Mouse (Mus musculus) intestine, embryonic 14.5 days (tissue): ENCODE measurements around the gene Gm48552. TPM values are rescaled to one million over a fixed set of nuclear protein-coding genes. Genes with fewer than 3 reads are reported as not detected.

Experiments
- ATAC-seq: fragments of 200-750 bp; cut with Nextera tagmentation; replicated peaks from 2 replicates; pipeline ENCODE4 v1.8.0; 2017; ENCODE audit warnings: low read depth, moderate number of reproducible peaks, moderate TSS enrichment, moderate library complexity; ENCODE audit not compliant: low FRiP score, low TSS enrichment
- DNase-seq: peaks from one replicate; pipeline ENCODE4 v3.0.0-alpha.2; 2018; ENCODE audit warnings: low spot score
- H3K27ac ChIP-seq: fragments of 300-500 bp; sonication (generic); 2 replicates; pipeline ENCODE4 v1.5.1; 2014; ENCODE audit warnings: low read depth, mild to moderate bottlenecking, control low read depth
- H3K27me3 ChIP-seq: fragments of 300-500 bp; sonication (generic); replicated peaks from 2 replicates; pipeline ENCODE4 v1.6.1; 2014; ENCODE audit warnings: low read length, control low read depth; ENCODE audit not compliant: control insufficient read depth, insufficient read depth
- H3K36me3 ChIP-seq: fragments of 300-500 bp; sonication (generic); 2 replicates; pipeline ENCODE4 v1.6.1; 2014; ENCODE audit warnings: low read length, control low read depth; ENCODE audit not compliant: control insufficient read depth, insufficient read depth
- H3K4me1 ChIP-seq: fragments of 300-500 bp; sonication (generic); replicated peaks from 2 replicates; pipeline ENCODE4 v1.6.1; 2014; ENCODE audit warnings: low read length, control low read depth, mixed read lengths; ENCODE audit not compliant: control insufficient read depth, insufficient read depth
- H3K4me2 ChIP-seq: fragments of 300-500 bp; sonication (generic); 2 replicates; pipeline ENCODE4 v1.6.1; 2014; ENCODE audit warnings: low read length
- H3K4me3 ChIP-seq: fragments of 300-500 bp; sonication (generic); 2 replicates; pipeline ENCODE4 v1.5.1; 2014; ENCODE audit warnings: low read depth, low read length, control low read depth, mixed read lengths
- H3K9ac ChIP-seq: fragments of 300-500 bp; sonication (generic); 2 replicates; pipeline ENCODE4 v1.6.1; 2014; ENCODE audit warnings: mild to moderate bottlenecking, low read length
- H3K9me3 ChIP-seq: fragments of 300-500 bp; sonication (generic); 2 replicates; pipeline ENCODE4 v1.6.1; 2016; ENCODE audit warnings: low read length, control low read depth; ENCODE audit not compliant: control insufficient read depth
- WGBS: fragments of 180-500 bp; shearing (Covaris S2); extraction: QIAGEN DNeasy Blood & Tissue Kit; methylation state at CpG from one replicate; pipeline ENCODE4 v1.1.7; 2014; 5-methylcytosine and 5-hydroxymethylcytosine counted together
- polyA plus RNA-seq: library from polyadenylated mRNA; unstranded; fragments of >200 nt; fragmentation: Nextera tagmentation; extraction: Ambion mirVana; gene quantifications from 2 replicates; pipeline ENCODE4 v1.2.1, GENCODE M21; 2014

Gene Gm48552
- polyA plus RNA-seq, 1 experiment from 2014 or later = 0.37 TPM

GRCm38 (mm10) chr10:81426081-81426671 is 37.4 kb downstream of the Gm48552 start:
- ATAC-seq (no peak), DNase-seq (no peak)
- Histone ChIP-seq H3K4me1 (peaks cover 23% of the 10 kb centered on the region), H3K4me2 (peak overlapping the region; percentile 75), H3K27me3 (peaks cover 3% of the 10 kb centered on the region; the same call in 1 of the 2 replicates), H3K9me3 (no peaks in the 10 kb centered on the region), H3K9ac (peak overlapping the region; percentile 65), H3K36me3 (no peaks in the 10 kb centered on the region), H3K27ac (0 out of 2 replicates have a peak overlapping the region, but pooled peaks have one; percentile 33), H3K4me3 (peak overlapping the region; percentile 58)
- WGBS = under 1% methylated on average over 21 of the region's 33 CpGs

- Histone ChIP-seq H3K27me3 (peaks cover 3% of the 10 kb centered on the region; the same call in 1 of the 2 replicates), H3K4me1 (peaks cover 23% of the 10 kb centered on the region), H3K36me3 (no peaks in the 10 kb centered on the region), H3K4me2 (peak overlapping the region; percentile 75), H3K9ac (peak overlapping the region; percentile 65), H3K27ac (0 out of 2 replicates have a peak overlapping the region, but pooled peaks have one; percentile 33), H3K4me3 (peak overlapping the region; percentile 58), H3K9me3 (no peaks in the 10 kb centered on the region)
- WGBS = 1% methylated on average over 38 of the region's 38 CpGs
- DNase-seq (no peak), ATAC-seq (no peak)
Measured at GRCm38 (mm10) chr10:81426897-81427296, 38.1 kb downstream of the Gm48552 start.

GRCm38 (mm10) chr10:81427327-81427726 is 38.5 kb downstream of the Gm48552 start:
- H3K4me2 ChIP-seq = peak overlapping the region; percentile 75
- WGBS = 26% methylated on average over 3 of the region's 3 CpGs
- DNase-seq (no peak), ATAC-seq (no peak)
- no peaks in the 10 kb centered on the region for H3K36me3 ChIP-seq
- H3K4me3 ChIP-seq = peak overlapping the region; percentile 58
- peaks cover 23% of the 10 kb centered on the region for H3K4me1 ChIP-seq
- no peak overlapping the region for H3K27ac ChIP-seq
- H3K9me3 ChIP-seq = no peaks in the 10 kb centered on the region
- peaks cover 3% of the 10 kb centered on the region; the same call in 1 of the 2 replicates for H3K27me3 ChIP-seq
- H3K9ac ChIP-seq = peak overlapping the region; percentile 65; the same call in 1 of the 2 replicates

GRCm38 (mm10) chr10:81427804-81428506 is 39.1 kb downstream of the Gm48552 start:
- ATAC-seq = no peak
- Histone ChIP-seq H3K27me3 (peaks cover 3% of the 10 kb centered on the region; the same call in 1 of the 2 replicates), H3K27ac (no peak overlapping the region), H3K4me2 (no peak overlapping the region), H3K4me1 (peaks cover 23% of the 10 kb centered on the region), H3K4me3 (no peak overlapping the region), H3K9me3 (no peaks in the 10 kb centered on the region), H3K36me3 (no peaks in the 10 kb centered on the region), H3K9ac (no peak overlapping the region)
- WGBS = 75% methylated on average over 8 of the region's 8 CpGs
- DNase-seq = peak; percentile 50

- WGBS = 90% methylated on average over 7 of the region's 7 CpGs
- H3K27ac ChIP-seq = no peak overlapping the region
- no peak for DNase-seq
Measured at GRCm38 (mm10) chr10:81428507-81428870, 39.7 kb downstream of the Gm48552 start.

GRCm38 (mm10) chr10:81429092-81429491 is 40.3 kb downstream of the Gm48552 start:
- Histone ChIP-seq H3K27ac (no peak overlapping the region), H3K9me3 (no peaks in the 10 kb centered on the region), H3K9ac (no peak overlapping the region), H3K4me1 (peaks cover 21% of the 10 kb centered on the region), H3K4me2 (no peak overlapping the region), H3K27me3 (peaks cover 3% of the 10 kb centered on the region; the same call in 1 of the 2 replicates), H3K4me3 (no peak overlapping the region), H3K36me3 (no peaks in the 10 kb centered on the region)
- no peak for DNase-seq
- no peak for ATAC-seq
- WGBS = 25% methylated on average over 2 of the region's 2 CpGs

More at GRCm38 (mm10) chr10:81428507-81428870, 39.7 kb downstream of the Gm48552 start:
- Histone ChIP-seq H3K9me3 (no peaks in the 10 kb centered on the region), H3K4me1 (peaks cover 26% of the 10 kb centered on the region), H3K27me3 (peaks cover 3% of the 10 kb centered on the region; the same call in 1 of the 2 replicates), H3K4me2 (no peak overlapping the region), H3K4me3 (no peak overlapping the region), H3K9ac (no peak overlapping the region), H3K36me3 (no peaks in the 10 kb centered on the region)
- no peak for ATAC-seq

- Histone ChIP-seq H3K9ac (peak overlapping the region; percentile 79), H3K27ac (peak overlapping the region; percentile 82), H3K4me1 (peaks cover 16% of the 10 kb centered on the region), H3K36me3 (no peaks in the 10 kb centered on the region), H3K4me2 (peak overlapping the region; percentile 88), H3K9me3 (no peaks in the 10 kb centered on the region), H3K4me3 (peak overlapping the region; percentile 69), H3K27me3 (peaks cover 3% of the 10 kb centered on the region; the same call in 1 of the 2 replicates)
- DNase-seq (peak; percentile 89), ATAC-seq (peak; percentile 28)
- WGBS = under 1% methylated on average over 20 of the region's 20 CpGs
Measured at GRCm38 (mm10) chr10:81429605-81430061, 40.8 kb downstream of the Gm48552 start.

GRCm38 (mm10) chr10:81430141-81430830 is 41.5 kb downstream of the Gm48552 start:
- Histone ChIP-seq H3K4me1 (peaks cover 9% of the 10 kb centered on the region), H3K27ac (peak overlapping the region; percentile 82), H3K4me2 (peak overlapping the region; percentile 88), H3K9me3 (no peaks in the 10 kb centered on the region), H3K27me3 (peaks cover 3% of the 10 kb centered on the region; the same call in 1 of the 2 replicates), H3K36me3 (no peaks in the 10 kb centered on the region), H3K9ac (peak overlapping the region; percentile 79), H3K4me3 (peak overlapping the region; percentile 69)
- under 1% methylated on average over 60 of the region's 89 CpGs for WGBS
- ATAC-seq (peak; percentile 18; the same call in 1 of the 2 replicates), DNase-seq (peak; percentile 90)
